Mouse (Mus musculus): ENCODE measurements around the gene Olfr875. TPM values are rescaled to one million over a fixed set of nuclear protein-coding genes. Genes with fewer than 3 reads are reported as not detected.

Gene Olfr875
- polyA plus RNA-seq, 1 experiment from 2014 or later: not detected

DNA sequence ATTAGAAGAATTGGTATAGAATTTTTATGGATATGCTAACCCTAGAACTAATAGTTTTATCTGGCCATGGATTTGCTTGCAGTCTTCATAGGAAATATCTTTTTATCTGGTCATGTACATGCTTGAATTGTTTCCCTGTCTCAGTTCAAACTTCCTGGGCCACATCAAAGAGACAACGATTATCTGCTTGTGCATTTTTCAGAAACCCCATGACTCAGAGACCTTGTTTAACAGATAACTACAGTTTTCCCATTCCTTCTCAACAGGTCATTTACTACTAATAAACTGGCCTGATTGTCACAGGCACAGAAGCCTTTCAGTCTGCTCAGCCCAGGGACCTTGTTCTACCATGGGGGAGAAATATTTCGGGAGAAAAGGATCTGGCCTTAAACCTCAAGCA, 14.8 kb downstream of the Olfr875 start:
- ATAC-seq (replicated peaks; ENCODE audit: insufficient number of reproducible peaks, insufficient read depth, low FRiP score, low read depth): no peak
- no peak overlapping the region for H3K4me3 ChIP-seq

DNA sequence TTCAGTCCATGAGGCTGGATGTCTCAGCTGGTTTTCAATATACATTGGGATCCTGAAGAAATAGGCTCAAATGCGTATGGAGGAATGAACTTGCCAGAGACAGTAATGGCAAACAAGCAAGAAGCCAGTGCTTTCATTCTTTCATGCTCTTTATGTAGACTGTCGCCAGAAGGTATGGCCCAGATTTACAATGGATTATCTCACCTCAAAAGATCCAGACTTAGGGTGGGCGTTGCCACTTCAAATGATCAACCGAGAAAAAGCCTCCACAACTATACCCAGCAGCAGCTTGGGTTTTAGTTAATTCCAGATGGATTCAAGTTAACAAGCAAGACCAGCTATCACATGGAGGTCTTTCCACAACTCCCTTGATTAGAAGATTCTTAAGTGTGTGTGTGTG, 30.4 kb downstream of the Olfr875 start:
- Histone ChIP-seq H3K4me3 (no peak overlapping the region), H3K9ac (no peak overlapping the region), H3K4me1 (replicated peaks) (no peaks in the 10 kb centered on the region), H3K36me3 (no peaks in the 10 kb centered on the region), H3K27me3 (no peaks in the 10 kb centered on the region), H3K9me3 (replicated peaks) (no peaks in the 10 kb centered on the region), H3K4me2 (no peak overlapping the region), H3K27ac (no peak overlapping the region)
- ATAC-seq (replicated peaks; ENCODE audit: insufficient number of reproducible peaks, insufficient read depth, low FRiP score, low read depth): no peak
- WGBS: 81% methylated on average over 4 of the region's 4 CpGs

More for the DNA sequence above, 14.8 kb downstream of the Olfr875 start:
- H3K9ac ChIP-seq: no peak overlapping the region
- peaks cover 7% of the 10 kb centered on the region for H3K4me1 ChIP-seq (replicated peaks)
- WGBS: 52% methylated on average over 2 of the region's 2 CpGs
- no peaks in the 10 kb centered on the region for H3K27me3 ChIP-seq
- no peaks in the 10 kb centered on the region for H3K9me3 ChIP-seq (replicated peaks)
- no peaks in the 10 kb centered on the region for H3K36me3 ChIP-seq
- H3K27ac ChIP-seq: no peak overlapping the region
- no peak overlapping the region for H3K4me2 ChIP-seq

DNA sequence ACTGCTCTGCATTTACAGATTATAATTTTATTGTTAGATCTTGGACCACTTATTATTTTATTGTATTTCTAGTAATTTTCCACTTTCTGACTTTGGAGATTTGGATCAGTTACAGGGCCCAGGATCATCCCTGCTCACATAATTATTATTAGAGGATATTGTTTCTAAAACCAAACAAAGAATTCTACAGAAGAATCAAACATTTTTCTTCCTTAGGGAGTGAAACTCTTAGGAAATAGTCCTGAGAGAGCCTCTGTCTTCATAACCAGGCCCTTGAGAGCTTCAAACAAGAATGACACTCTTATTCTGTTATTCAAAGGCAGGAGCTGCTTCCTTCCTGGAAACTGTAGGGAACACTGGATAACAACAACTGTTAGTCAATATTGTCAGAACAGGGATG, 31.1 kb downstream of the Olfr875 start, which contains the start of gene Olfr876:
Gene Olfr876 (plus strand): TSS at position 301 of the 400 bp plus-strand sequence.
- Histone ChIP-seq H3K4me3 (no peak within 1 kb of the TSS), H3K9ac (no peak within 1 kb of the TSS), H3K36me3 (no peaks in the 10 kb centered on the region), H3K27ac (no peak within 1 kb of the TSS), H3K4me2 (no peak within 1 kb of the TSS), H3K27me3 (no peaks in the 10 kb centered on the region), H3K4me1 (replicated peaks) (no peaks in the 10 kb centered on the region), H3K9me3 (replicated peaks) (no peaks in the 10 kb centered on the region)
- ATAC-seq (replicated peaks; ENCODE audit: insufficient number of reproducible peaks, insufficient read depth, low FRiP score, low read depth): no peak

DNA sequence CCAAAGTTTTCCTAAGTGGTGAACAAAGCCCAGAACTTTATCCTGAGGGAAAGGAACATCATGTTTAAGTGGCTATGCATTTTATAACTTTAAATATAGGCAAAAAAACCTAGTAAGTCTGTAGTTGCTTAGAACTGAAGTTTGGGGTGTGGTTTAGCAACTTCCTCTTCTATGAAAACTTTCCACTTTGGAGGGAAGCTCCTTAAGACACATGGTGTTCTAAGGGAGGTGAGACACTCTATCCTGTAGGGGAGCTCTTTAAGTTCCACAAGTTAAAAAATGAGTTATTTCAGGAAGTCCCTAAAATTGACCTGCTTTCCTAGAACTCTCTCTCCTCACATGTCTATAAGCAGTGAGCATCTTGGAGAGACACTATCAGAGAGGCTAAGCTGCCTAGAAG, 35.6 kb downstream of the Olfr875 start:
- no peak overlapping the region for H3K9ac ChIP-seq
- no peak overlapping the region for H3K4me3 ChIP-seq
- no peaks in the 10 kb centered on the region for H3K9me3 ChIP-seq (replicated peaks)
- no peak for ATAC-seq (replicated peaks; ENCODE audit: insufficient number of reproducible peaks, insufficient read depth, low FRiP score, low read depth)
- H3K27me3 ChIP-seq: no peaks in the 10 kb centered on the region
- H3K4me1 ChIP-seq (replicated peaks): peaks cover 3% of the 10 kb centered on the region; the same call in 1 of the 2 replicates
- no peaks in the 10 kb centered on the region for H3K36me3 ChIP-seq
- no peak overlapping the region for H3K27ac ChIP-seq
- no peak overlapping the region for H3K4me2 ChIP-seq

DNA sequence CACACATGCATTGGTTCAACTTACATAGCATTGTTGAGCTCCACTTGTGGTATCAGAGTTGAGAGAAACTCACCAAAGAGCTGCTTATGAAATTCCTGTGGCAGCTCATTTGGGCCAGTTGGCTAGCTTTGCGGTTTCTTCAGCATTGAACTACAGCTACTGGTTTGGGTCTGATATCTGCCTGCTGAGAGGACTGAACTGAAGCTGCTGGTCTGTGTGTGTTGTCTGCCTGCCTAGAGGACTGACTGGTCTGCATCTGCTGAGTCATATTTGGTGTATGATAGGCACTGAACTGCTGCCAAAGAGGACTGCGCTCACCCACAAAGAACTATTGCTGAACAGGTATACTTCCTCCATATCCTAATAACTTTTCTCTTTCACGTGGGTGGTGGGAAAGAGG, 36.8 kb downstream of the Olfr875 start:
- 64% methylated on average over 3 of the region's 3 CpGs for WGBS
- H3K27ac ChIP-seq: no peak overlapping the region
- H3K9ac ChIP-seq: no peak overlapping the region
- H3K9me3 ChIP-seq (replicated peaks): no peaks in the 10 kb centered on the region
- no peak overlapping the region for H3K4me3 ChIP-seq
- H3K36me3 ChIP-seq: no peaks in the 10 kb centered on the region
- no peak for ATAC-seq (replicated peaks; ENCODE audit: insufficient number of reproducible peaks, insufficient read depth, low FRiP score, low read depth)
- no peaks in the 10 kb centered on the region for H3K27me3 ChIP-seq
- H3K4me2 ChIP-seq: no peak overlapping the region
- H3K4me1 ChIP-seq (replicated peaks): peaks cover 3% of the 10 kb centered on the region; the same call in 1 of the 2 replicates

DNA sequence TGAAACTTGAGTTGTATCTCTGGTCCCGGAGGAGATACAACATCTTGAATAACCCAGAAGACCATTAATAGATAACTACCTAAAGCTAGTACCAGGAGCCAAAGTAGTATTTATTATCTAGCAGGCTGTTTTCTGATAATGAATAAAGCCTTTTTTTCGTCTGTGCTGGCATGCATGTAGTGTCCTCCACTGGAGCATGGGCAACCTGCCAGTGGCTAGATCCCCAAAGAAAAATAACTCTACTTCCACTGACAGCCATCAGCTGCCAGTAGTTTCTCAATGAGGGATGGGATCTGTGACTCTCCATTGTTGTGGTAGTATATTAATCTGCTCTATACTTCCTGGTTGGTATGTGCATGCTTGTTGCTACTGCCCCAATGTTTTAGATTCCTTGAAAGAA, 37.3 kb downstream of the Olfr875 start:
- Histone ChIP-seq H3K4me3 (no peak overlapping the region), H3K4me1 (replicated peaks) (peaks cover 3% of the 10 kb centered on the region; the same call in 1 of the 2 replicates), H3K4me2 (no peak overlapping the region), H3K36me3 (no peaks in the 10 kb centered on the region), H3K9ac (no peak overlapping the region), H3K9me3 (replicated peaks) (no peaks in the 10 kb centered on the region), H3K27me3 (no peaks in the 10 kb centered on the region), H3K27ac (no peak overlapping the region)
- WGBS: 30% methylated on average over 2 of the region's 2 CpGs
- ATAC-seq (replicated peaks; ENCODE audit: insufficient number of reproducible peaks, insufficient read depth, low FRiP score, low read depth): no peak

DNA sequence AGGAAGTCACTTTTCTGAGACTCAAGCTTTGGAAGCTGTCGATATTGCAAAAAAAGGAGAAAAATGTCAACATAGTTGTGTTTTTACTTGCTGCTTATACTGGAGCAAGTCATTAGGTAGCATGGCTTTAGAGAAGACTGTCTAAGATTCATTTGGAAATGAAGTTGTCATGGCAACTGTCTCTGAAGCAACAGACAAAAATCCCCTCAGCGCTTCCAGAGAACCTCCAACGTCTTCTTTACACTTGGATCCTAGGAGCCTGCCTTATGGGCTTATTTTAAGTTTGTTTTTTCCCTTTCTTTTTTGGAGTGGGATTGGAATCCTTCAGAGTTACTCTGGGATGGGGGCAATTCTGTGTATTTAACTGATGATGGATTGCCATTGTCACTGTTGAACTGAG, 43.0 kb downstream of the Olfr875 start:
- Histone ChIP-seq H3K36me3 (no peaks in the 10 kb centered on the region), H3K4me3 (no peak overlapping the region)

More for the DNA sequence above, 43.0 kb downstream of the Olfr875 start:
- Histone ChIP-seq H3K4me1 (replicated peaks) (no peaks in the 10 kb centered on the region), H3K27me3 (no peaks in the 10 kb centered on the region), H3K27ac (no peak overlapping the region), H3K9ac (no peak overlapping the region), H3K4me2 (no peak overlapping the region), H3K9me3 (replicated peaks) (no peaks in the 10 kb centered on the region)
- 80% methylated on average over 3 of the region's 3 CpGs for WGBS
- no peak for ATAC-seq (replicated peaks; ENCODE audit: insufficient number of reproducible peaks, insufficient read depth, low FRiP score, low read depth)

Other genes starting within 250 kb of the Olfr875 start
- 76.9 and 89.3 TPM in 2 replicates for gene Esam, start 243.8 kb upstream of the Olfr875 start, polyA plus RNA-seq (2015; fragmentation: Nextera tagmentation; extraction: Ambion mirVana)
- gene Vsig2, start 232.6 kb upstream of the Olfr875 start, polyA plus RNA-seq (2015; fragmentation: Nextera tagmentation; extraction: Ambion mirVana): 2.3 and 2.5 TPM in 2 replicates
- gene Nrgn, start 219.0 kb upstream of the Olfr875 start, polyA plus RNA-seq (2015; fragmentation: Nextera tagmentation; extraction: Ambion mirVana): 5.9 and 6.3 TPM in 2 replicates
- gene Siae, start 216.2 kb upstream of the Olfr875 start, polyA plus RNA-seq (2015; fragmentation: Nextera tagmentation; extraction: Ambion mirVana): 9.0 and 10.2 TPM in 2 replicates
- gene Spa17, start 158.1 kb upstream of the Olfr875 start, polyA plus RNA-seq (2015; fragmentation: Nextera tagmentation; extraction: Ambion mirVana): 5.7 and 9.3 TPM in 2 replicates
- gene Tbrg1, start 114.5 kb upstream of the Olfr875 start, polyA plus RNA-seq (2015; fragmentation: Nextera tagmentation; extraction: Ambion mirVana): 94.8 and 102 TPM in 2 replicates
- gene Panx3, start 102.6 kb upstream of the Olfr875 start, polyA plus RNA-seq (2015; fragmentation: Nextera tagmentation; extraction: Ambion mirVana): 0.05 and 0.08 TPM in 2 replicates
- gene Olfr160, start 55.6 kb upstream of the Olfr875 start, polyA plus RNA-seq (2015; fragmentation: Nextera tagmentation; extraction: Ambion mirVana): not detected in 2 replicates
- gene Olfr874, start 26.8 kb upstream of the Olfr875 start, polyA plus RNA-seq (2015; fragmentation: Nextera tagmentation; extraction: Ambion mirVana): not detected in 2 replicates
- gene Olfr876, start 31.2 kb downstream of the Olfr875 start, polyA plus RNA-seq (2015; fragmentation: Nextera tagmentation; extraction: Ambion mirVana): not detected in 2 replicates
- not detected in 2 replicates for gene Olfr877, start 82.4 kb downstream of the Olfr875 start, polyA plus RNA-seq (2015; fragmentation: Nextera tagmentation; extraction: Ambion mirVana)
- gene Olfr145, start 124.9 kb downstream of the Olfr875 start, polyA plus RNA-seq (2015; fragmentation: Nextera tagmentation; extraction: Ambion mirVana): not detected in 2 replicates
- not detected in 2 replicates for gene Olfr878, start 146.0 kb downstream of the Olfr875 start, polyA plus RNA-seq (2015; fragmentation: Nextera tagmentation; extraction: Ambion mirVana)
- not detected in 2 replicates for gene Olfr881, start 220.0 kb downstream of the Olfr875 start, polyA plus RNA-seq (2015; fragmentation: Nextera tagmentation; extraction: Ambion mirVana)